Mouse (Mus musculus) CH12.LX (cell line): Measurements from ENCODE around the gene Prpf4b. TPM values are rescaled to one million over a fixed set of nuclear protein-coding genes. Genes with fewer than 3 reads are reported as not detected.

Experiments
- DNase-seq: peaks from one replicate; pipeline ENCODE4 v3.0.0-alpha.2; 2013; ENCODE audit errors: extremely low read depth
- H3K27ac ChIP-seq: 2 replicates; pipeline ENCODE4 v1.5.1; 2012; ENCODE audit warnings: low read depth, mild to moderate bottlenecking, control low read depth, moderate library complexity; ENCODE audit not compliant: insufficient read depth
- H3K27me3 ChIP-seq: replicated peaks from 2 replicates; pipeline ENCODE3; 2012; ENCODE audit warnings: inconsistent platforms
- H3K36me3 ChIP-seq, 2 experiments: replicated peaks in 1 of 2; 2 replicates each; pipeline versions ENCODE3 to v1.6.1; 2012; ENCODE audit warnings: inconsistent platforms in 1 of 2, low read length in 1 of 2, mild to moderate bottlenecking in 1 of 2, mixed read lengths in 1 of 2, moderate library complexity in 1 of 2; ENCODE audit not compliant: control insufficient read depth in 1 of 2, insufficient read depth in 1 of 2
- H3K4me1 ChIP-seq, 2 experiments: 2 replicates each; pipeline ENCODE4 v1.6.1; 2012; ENCODE audit warnings: inconsistent platforms in 1 of 2, moderate library complexity in 1 of 2; ENCODE audit not compliant: insufficient read depth in 2 of 2, control insufficient read depth in 1 of 2
- H3K4me2 ChIP-seq: 2 replicates; pipeline ENCODE4 v1.6.1; 2012; ENCODE audit warnings: low read depth, mild to moderate bottlenecking, control low read depth; ENCODE audit not compliant: poor library complexity, insufficient read depth, severe bottlenecking
- H3K4me3 ChIP-seq, 3 experiments: fragments of 150-350 bp in 1 of 3; sonication (generic) in 1 of 3; replicated peaks in 1 of 3; 2 replicates each; pipeline versions ENCODE3 to v1.5.1; 2011 to 2012; ENCODE audit warnings: low read depth in 2 of 3, low read length in 2 of 3, mild to moderate bottlenecking in 2 of 3, moderate library complexity in 2 of 3, control low read depth in 1 of 3, improper control_type of control experiment in 1 of 3, inconsistent platforms in 1 of 3, mixed read lengths in 1 of 3; ENCODE audit not compliant: poor library complexity in 1 of 3
- H3K79me2 ChIP-seq: replicated peaks from 2 replicates; pipeline ENCODE4 v1.6.1; 2012; ENCODE audit warnings: mild to moderate bottlenecking, moderate library complexity; ENCODE audit not compliant: control insufficient read depth, poor library complexity, insufficient read depth, severe bottlenecking; ENCODE audit errors: extremely low read depth
- H3K9ac ChIP-seq: 2 replicates; pipeline ENCODE4 v1.6.1; 2012; ENCODE audit warnings: low read depth, mild to moderate bottlenecking, control low read depth, moderate library complexity; ENCODE audit not compliant: insufficient read depth
- H3K9me3 ChIP-seq: replicated peaks from 2 replicates; pipeline ENCODE3; 2012; ENCODE audit warnings: low read length, inconsistent platforms, mixed read lengths
- CHD2 ChIP-seq: IDR thresholded peaks from 2 replicates; pipeline ENCODE4 v1.6.1; 2011; ENCODE audit warnings: low read length, improper control_type of control experiment
- CTCF ChIP-seq, 2 experiments: IDR thresholded peaks in 1 of 2; conservative IDR thresholded peaks in 1 of 2; 2 replicates each; pipeline ENCODE4 v1.5.1; 2011 to 2012; ENCODE audit warnings: low read depth in 2 of 2, low read length in 2 of 2, improper control_type of control experiment in 1 of 2, inconsistent platforms in 1 of 2, mild to moderate bottlenecking in 1 of 2, moderate library complexity in 1 of 2
- E2F4 ChIP-seq: IDR thresholded peaks from 2 replicates; pipeline ENCODE4 v1.6.1; 2011; ENCODE audit warnings: low read depth, low read length, improper control_type of control experiment; ENCODE audit not compliant: insufficient replicate concordance
- EP300 ChIP-seq: IDR thresholded peaks from 2 replicates; pipeline ENCODE4 v1.6.1; 2011; ENCODE audit warnings: low read length, improper control_type of control experiment
- ETS1 ChIP-seq: conservative IDR thresholded peaks from 2 replicates; pipeline ENCODE4 v1.6.1; 2012; ENCODE audit warnings: low read depth, mild to moderate bottlenecking, inconsistent platforms, low read length, improper control_type of control experiment, moderate library complexity
- HCFC1 ChIP-seq: IDR thresholded peaks from 2 replicates; pipeline ENCODE4 v1.6.1; 2012; ENCODE audit warnings: low read depth, mild to moderate bottlenecking, inconsistent platforms, low read length, improper control_type of control experiment
- JUN ChIP-seq: IDR thresholded peaks from 2 replicates; pipeline ENCODE4 v1.6.1; 2011; ENCODE audit warnings: low read depth, mild to moderate bottlenecking, low read length, improper control_type of control experiment, moderate library complexity; ENCODE audit not compliant: insufficient read depth
- JUND ChIP-seq: conservative IDR thresholded peaks from 2 replicates; pipeline ENCODE4 v1.6.1; 2011; ENCODE audit warnings: low read depth, low read length, improper control_type of control experiment
- MAFK ChIP-seq: IDR thresholded peaks from 2 replicates; pipeline ENCODE4 v1.6.1; 2011; ENCODE audit warnings: low read length, improper control_type of control experiment; ENCODE audit not compliant: insufficient replicate concordance
- MAX ChIP-seq: IDR thresholded peaks from 2 replicates; pipeline ENCODE4 v1.6.1; 2011; ENCODE audit warnings: low read length, improper control_type of control experiment
- MXI1 ChIP-seq: IDR thresholded peaks from 2 replicates; pipeline ENCODE4 v1.6.1; 2011; ENCODE audit warnings: mild to moderate bottlenecking, low read depth, low read length, improper control_type of control experiment
- NELFE ChIP-seq: IDR thresholded peaks from 2 replicates; pipeline ENCODE4 v1.6.1; 2011; ENCODE audit warnings: low read depth, low read length, improper control_type of control experiment
- NRF1 ChIP-seq: IDR thresholded peaks from 2 replicates; pipeline ENCODE4 v1.6.1; 2014; ENCODE audit warnings: low read depth, mild to moderate bottlenecking, inconsistent platforms, low read length, improper control_type of control experiment, moderate library complexity
- PAX5 ChIP-seq: IDR thresholded peaks from 2 replicates; pipeline ENCODE4 v1.6.1; 2012; ENCODE audit warnings: low read length, inconsistent platforms, mixed read lengths
- POLR2A ChIP-seq: IDR thresholded peaks from 2 replicates; pipeline ENCODE4 v1.6.1; 2011; ENCODE audit warnings: low read depth, mild to moderate bottlenecking, improper control_type of control experiment, low read length
- POLR2AphosphoS2 ChIP-seq: IDR thresholded peaks from 2 replicates; pipeline ENCODE4 v1.6.1; 2011; ENCODE audit warnings: low read depth, low read length, improper control_type of control experiment
- SMC3 ChIP-seq: IDR thresholded peaks from 2 replicates; pipeline ENCODE4 v1.6.1; 2011; ENCODE audit warnings: low read depth, low read length, improper control_type of control experiment
- TCF12 ChIP-seq: IDR thresholded peaks from 2 replicates; pipeline ENCODE4 v1.6.1; 2014; ENCODE audit warnings: low read depth, mild to moderate bottlenecking, inconsistent platforms, low read length, improper control_type of control experiment
- USF2 ChIP-seq: conservative IDR thresholded peaks from 2 replicates; pipeline ENCODE4 v1.6.1; 2011; ENCODE audit warnings: low read depth, low read length, improper control_type of control experiment
- dilution Hi-C: fragments of 300-500 bp; cut with MboI; formaldehyde crosslinking; loops from 2 replicates; pipeline ENCODE4 v1.14.3; 2020; ENCODE audit warnings: low sequenced_read_pairs; ENCODE audit not compliant: extremely low pct_unique_long_range_greater_than_20kb, extremely low pct_ligation_motif_present
- in situ Hi-C: fragments of 300-500 bp; cut with MboI; formaldehyde crosslinking; loops from 3 replicates; pipeline ENCODE4 v1.14.3; 2019; ENCODE audit warnings: low sequenced_read_pairs, low pct_ligation_motif_present, low pct_unique_long_range_greater_than_20kb, mixed read lengths
- polyA plus RNA-seq: library from polyadenylated mRNA; unstranded; fragments of >175 nt; gene quantifications from 2 replicates; pipeline ENCODE4 v1.2.1, GENCODE M21; 2012; ENCODE audit warnings: low read depth; ENCODE audit not compliant: insufficient read length
- total RNA-seq, 2 experiments: library from RNA; depleted of rRNA; stranded (reverse); fragments of 300-350 nt in 1 of 2; fragments of >200 nt in 1 of 2; gene quantifications; 2 replicates each; pipeline ENCODE4 v1.2.3; 2012 to 2014

Prpf4b gene
- total and polyA plus RNA-seq, 3 experiments, result 51.1 to 94.9 (median 57.3) TPM

- peaks cover 3% of the 10 kb centered on the region for H3K9me3 ChIP-seq
- in situ Hi-C loops, result no loop called here
- H3K4me3 ChIP-seq, result no peak overlapping the region
- H3K4me1 ChIP-seq, result no peaks in the 10 kb centered on the region
- no peak for DNase-seq
- no peak overlapping the region for H3K4me2 ChIP-seq
- TF ChIP-seq POLR2A, result no peak
- no peak for TF ChIP-seq JUN
- TF ChIP-seq NELFE, result no peak
- no peak for TF ChIP-seq E2F4
- no peak for TF ChIP-seq USF2
- no peak for TF ChIP-seq CTCF (conservative IDR thresholded peaks at IDR 0.05 in 1 of 2, IDR thresholded peaks at IDR 0.05 in 1 of 2; ENCODE audit: low read depth in 2 of 2, low read length in 2 of 2)
- TF ChIP-seq NRF1, result no peak
- TF ChIP-seq ETS1, result no peak
- TF ChIP-seq MXI1, result no peak
- TF ChIP-seq PAX5, result no peak
- no peak for TF ChIP-seq POLR2AphosphoS2
- TF ChIP-seq, all 38 proteins: peak for 0
- dilution Hi-C loops, result no loop called here
- H3K27me3 ChIP-seq, result no peaks in the 10 kb centered on the region
- no peaks in the 10 kb centered on the region for H3K36me3 ChIP-seq
- H3K27ac ChIP-seq, result no peak overlapping the region
- no peaks in the 10 kb centered on the region for H3K79me2 ChIP-seq
- H3K9ac ChIP-seq, result no peak overlapping the region
Observed at GRCm38 (mm10) chr13:34826760-34827690, 48.1 kb upstream of the Prpf4b start.

GRCm38 (mm10) chr13:34827988-34828882 is 46.9 kb upstream of the Prpf4b start:
- Histone ChIP-seq H3K27ac (no peak overlapping the region), H3K4me2 (no peak overlapping the region), H3K27me3 (no peaks in the 10 kb centered on the region)
- in situ Hi-C loops (no loop called here), dilution Hi-C loops (no loop called here)
- TF ChIP-seq CHD2 (no peak), TCF12 (no peak), JUND (no peak), HCFC1 (no peak), MAFK (no peak), SMC3 (no peak), MAX (no peak), EP300 (no peak)
- TF ChIP-seq, all 38 proteins: peak for 0
- Histone ChIP-seq H3K9ac (no peak overlapping the region), H3K9me3 (peaks cover 3% of the 10 kb centered on the region), H3K4me3 (no peak overlapping the region), H3K4me1 (no peaks in the 10 kb centered on the region), H3K79me2 (no peaks in the 10 kb centered on the region), H3K36me3 (no peaks in the 10 kb centered on the region)
- no peak for DNase-seq
